Mouse (Mus musculus) ES-CJ7 (cell line): ENCODE results near the gene Adarb2.
A peak's percentile ranks its signal among the peaks of the same experiment; 100 is the strongest.

ENCODE experiments used
- DNase-seq: peaks from one replicate; pipeline ENCODE4 v3.0.0; 2011; ENCODE audit warnings: low read depth, low spot score

The Adarb2 gene

GRCm38 (mm10) chr13:8680470-8681129 lies 477.9 kb downstream of the Adarb2 start:
- no peak for DNase-seq

- DNase-seq: no peak
These were observed 488.8 kb downstream of the Adarb2 start for GRCm38 (mm10) chr13:8691448-8691847.

DNA sequence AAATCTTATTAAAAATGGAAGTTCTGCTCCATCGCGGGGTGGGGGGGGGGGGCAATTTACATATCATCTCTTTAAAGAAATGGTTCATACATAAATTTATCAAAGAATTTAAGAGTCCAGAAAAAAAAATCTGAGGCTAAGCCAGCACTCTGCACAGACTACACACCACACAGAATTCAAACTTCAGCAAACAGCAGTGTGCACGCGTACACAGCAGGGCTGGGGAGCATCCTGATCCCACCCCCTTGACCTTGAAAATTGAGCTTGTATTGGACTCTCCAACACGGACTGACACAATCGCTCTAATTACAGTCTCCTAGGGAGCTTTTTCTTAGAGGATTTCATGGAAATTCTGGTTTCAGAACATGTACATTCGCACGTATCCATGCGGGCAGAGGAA lies 490.1 kb downstream of the Adarb2 start:
- no peak for DNase-seq

GRCm38 (mm10) chr13:8698451-8698850 lies 495.8 kb downstream of the Adarb2 start:
- DNase-seq: no peak

DNA sequence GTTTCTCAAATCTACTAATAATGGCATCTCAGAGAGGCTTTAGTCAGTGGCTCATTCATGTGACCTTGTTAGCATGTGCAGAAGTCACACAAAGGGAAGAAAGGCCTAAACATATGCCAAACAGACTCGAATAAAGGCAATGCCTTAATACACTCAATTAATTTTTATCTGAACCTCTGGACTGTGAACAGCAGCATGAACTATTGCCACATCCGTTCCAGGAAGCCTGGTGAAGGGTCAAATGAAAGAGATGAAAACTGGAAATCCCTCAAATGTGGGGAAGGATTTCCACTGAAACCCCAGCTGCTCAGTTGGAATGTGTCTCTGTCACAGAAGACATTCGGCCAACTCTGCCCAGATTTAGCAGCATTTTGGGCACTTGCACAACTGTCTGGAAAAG lies 497.2 kb downstream of the Adarb2 start:
- no peak for DNase-seq

GRCm38 (mm10) chr13:8700981-8701380 lies 498.3 kb downstream of the Adarb2 start:
- no peak for DNase-seq

GRCm38 (mm10) chr13:8705296-8705695 lies 502.6 kb downstream of the Adarb2 start:
- no peak for DNase-seq

DNA sequence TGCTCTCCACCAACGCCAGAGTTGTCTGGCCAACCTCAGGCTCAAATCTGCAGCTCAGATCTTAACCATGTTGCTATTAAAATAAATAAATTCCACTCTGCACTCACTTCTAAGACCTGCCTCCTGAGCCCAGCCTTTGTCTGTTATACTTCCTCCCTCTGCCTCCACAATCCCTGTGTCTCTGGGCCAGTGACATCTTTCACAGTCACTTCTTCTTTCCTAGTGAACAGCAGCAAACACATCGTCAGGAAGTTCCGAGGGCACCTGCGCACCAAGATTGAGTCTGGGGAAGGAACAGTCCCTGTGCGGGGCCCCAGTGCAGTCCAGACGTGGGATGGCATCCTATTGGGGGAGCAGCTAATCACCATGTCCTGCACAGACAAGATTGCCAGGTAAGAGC lies 510.7 kb downstream of the Adarb2 start:
- no peak for DNase-seq

GRCm38 (mm10) chr13:8729972-8730645 lies 527.4 kb downstream of the Adarb2 start:
- no peak for DNase-seq

GRCm38 (mm10) chr13:8737139-8737865 lies 534.6 kb downstream of the Adarb2 start:
- DNase-seq: no peak

GRCm38 (mm10) chr13:8742792-8743191 lies 540.1 kb downstream of the Adarb2 start:
- no peak for DNase-seq

DNA sequence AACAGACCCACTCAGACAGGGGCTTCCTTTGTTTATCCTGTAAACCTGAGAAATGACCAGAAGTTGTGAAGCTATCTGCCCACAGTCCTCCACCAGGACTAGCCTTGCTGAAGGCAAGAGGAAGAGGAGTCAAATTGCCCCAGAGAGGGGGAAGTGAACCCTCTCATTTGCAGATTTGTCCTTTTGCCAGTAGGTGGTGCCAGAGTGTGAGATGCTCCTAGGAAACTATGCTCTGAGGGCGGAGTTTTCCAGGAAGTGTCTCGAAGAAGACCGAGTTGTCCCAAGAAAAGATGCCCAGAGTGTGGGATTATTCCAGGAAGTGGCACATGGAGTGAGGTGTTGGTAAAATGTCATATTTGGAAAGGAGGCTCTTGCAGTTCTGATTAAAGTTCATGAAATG lies 541.9 kb downstream of the Adarb2 start:
- peak; percentile 71 for DNase-seq

DNA sequence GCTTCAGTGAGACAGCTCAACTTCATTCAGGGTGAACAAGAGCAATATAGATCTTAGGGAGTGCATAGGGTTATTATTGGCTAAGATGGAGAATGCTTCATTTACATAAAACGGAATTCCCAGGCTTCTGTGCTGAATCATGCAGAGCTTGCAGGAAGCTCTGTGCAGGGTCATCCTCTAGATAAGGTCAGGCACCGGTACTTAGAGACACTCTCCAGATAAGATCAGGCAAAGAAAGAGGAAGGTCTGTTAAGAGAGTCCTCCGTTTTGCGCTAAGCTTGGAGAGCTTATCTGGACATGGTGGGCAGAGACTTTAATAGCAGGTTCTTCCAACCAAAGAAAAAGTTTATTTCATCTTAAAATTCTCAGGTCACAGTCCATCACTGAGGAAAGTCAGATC lies 542.9 kb downstream of the Adarb2 start:
- no peak for DNase-seq

DNA sequence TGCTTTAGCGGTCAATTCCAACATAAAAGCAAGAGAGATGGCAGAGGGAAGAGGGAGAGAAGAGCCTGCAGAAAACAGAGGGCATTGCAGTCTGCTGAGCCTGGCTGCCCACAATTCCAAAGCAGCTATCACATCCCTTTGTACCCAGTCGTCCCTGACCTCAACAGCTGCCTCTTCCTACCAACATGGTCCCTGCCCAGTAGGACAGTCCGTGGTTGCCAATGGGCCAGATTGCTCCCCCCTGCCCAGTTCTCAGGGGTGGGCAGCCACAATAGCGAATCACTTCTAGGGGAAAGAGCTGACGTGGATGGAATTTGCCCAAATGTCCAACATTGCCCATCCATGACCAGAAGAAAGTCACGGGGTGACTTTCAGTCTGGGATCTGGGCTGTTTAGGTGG lies 546.8 kb downstream of the Adarb2 start:
- no peak for DNase-seq

DNA sequence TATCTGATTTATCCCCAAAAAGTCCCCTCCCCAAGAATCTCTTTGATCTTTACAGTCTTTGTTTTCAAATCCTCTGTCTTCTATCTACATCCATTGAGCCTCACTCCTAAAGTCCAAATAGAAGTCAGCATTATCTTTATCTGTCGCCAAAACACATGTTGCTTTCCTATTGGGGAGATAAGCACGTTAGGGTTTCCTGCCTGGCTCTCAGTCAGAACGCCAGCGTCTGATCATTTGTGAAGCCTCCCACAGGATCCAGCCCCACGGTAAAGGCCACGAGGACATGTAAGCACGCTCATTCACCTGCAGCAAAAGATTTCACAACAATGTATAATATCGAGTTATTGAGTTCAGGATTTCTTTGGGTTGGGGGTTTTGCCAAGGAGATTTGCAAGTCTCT lies 558.3 kb downstream of the Adarb2 start:
- DNase-seq: no peak

- DNase-seq: no peak
These were observed 567.1 kb downstream of the Adarb2 start for GRCm38 (mm10) chr13:8769654-8770227.

- DNase-seq: no peak
These were observed 568.0 kb downstream of the Adarb2 start for GRCm38 (mm10) chr13:8770616-8771015.

GRCm38 (mm10) chr13:8780441-8780840 lies 577.8 kb downstream of the Adarb2 start:
- DNase-seq: peak; percentile 94

DNA sequence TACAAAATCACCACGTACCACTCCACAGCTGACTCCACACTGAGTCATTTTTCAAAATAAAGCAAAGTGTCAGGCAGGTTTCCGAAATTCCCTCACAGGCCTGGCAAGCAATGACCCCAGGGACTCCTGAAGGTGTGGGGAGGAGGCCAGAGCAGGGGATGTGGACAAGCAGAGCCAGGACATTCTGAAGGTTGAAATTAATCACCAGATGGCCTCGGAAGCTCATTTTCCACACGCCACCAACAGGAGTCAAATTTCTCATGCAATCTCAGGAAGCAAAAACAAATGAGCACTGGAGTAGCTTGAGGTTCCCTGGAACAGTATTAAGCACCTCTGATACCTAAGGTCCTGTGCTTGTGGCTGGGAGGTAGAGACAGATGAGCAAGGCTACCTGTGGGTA lies 580.0 kb downstream of the Adarb2 start:
- no peak for DNase-seq

DNA sequence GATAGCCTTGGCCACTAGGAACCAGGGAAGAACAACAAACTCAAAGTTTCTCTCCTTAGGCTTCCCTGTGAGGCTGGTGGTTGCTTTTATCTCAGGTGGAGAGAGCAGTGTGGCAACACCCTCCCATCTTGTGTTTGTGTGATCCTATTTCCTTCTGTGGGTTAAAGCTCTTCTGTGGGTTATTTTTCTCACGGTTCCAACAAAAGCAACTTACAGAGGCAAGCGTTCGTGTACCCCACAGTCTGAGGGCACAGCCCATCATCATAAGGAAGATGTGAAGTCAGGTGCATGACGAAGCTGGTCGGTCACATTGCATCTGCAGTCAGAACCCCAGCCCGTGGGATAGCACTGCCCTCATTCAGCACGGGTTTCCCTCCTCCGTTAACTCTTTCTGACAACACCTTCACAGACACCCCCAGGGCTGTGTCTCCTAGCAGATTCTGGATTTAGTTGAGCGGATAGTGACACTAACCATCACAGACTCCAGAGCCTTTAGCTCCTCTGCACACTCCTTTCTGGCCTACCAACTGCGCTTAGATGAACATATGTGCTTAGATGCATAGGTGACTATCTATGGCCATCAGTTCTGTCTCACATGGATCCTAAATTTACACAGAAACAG lies 581.1 kb downstream of the Adarb2 start:
- no peak for DNase-seq

DNA sequence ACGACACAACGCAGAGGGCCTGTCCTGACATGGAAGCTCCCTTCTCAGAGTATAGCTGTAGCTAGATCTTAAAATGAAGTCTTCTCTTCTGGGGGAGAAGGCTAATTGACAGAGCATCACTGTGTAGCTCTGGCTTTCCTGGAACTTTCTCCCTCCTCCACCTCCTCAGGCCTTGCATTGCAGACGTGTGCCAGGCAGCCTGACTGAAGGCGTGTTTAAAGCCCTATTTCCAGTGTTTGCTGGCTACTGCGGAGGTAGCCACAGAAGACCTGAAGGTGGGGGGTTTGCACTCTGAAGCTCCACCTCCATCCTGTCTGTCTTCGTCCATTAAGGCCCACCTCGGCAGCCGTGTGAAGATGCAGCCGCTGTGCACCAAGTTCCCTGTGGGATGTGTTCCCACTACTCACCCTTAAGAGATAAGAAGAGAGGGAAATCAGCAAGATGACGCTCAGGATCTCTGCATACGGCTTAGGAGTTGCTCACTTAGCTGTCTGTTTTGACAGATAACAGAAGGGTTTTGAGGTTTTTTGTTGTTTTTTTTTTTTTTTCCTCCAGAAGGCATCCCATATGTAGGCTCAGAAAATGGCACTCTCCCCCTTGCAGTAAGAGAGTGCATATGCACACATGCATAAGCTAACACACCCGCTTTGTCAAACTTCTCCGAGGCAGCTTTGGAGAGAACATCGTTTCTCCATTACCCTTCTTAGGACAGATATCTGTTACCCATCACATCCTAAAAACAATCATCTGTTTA lies 581.8 kb downstream of the Adarb2 start:
- no peak for DNase-seq
